Mouse (Mus musculus) intestine, embryonic 16.5 days (tissue): ENCODE measurements around the gene Pycard. TPM values are rescaled to one million over a fixed set of nuclear protein-coding genes. Genes with fewer than 3 reads are reported as not detected.

Experiments
- ATAC-seq: fragments of 200-750 bp; cut with Nextera tagmentation; 2 replicates; pipeline ENCODE4 v1.8.0; 2017; ENCODE audit warnings: moderate TSS enrichment, moderate library complexity
- H3K27ac ChIP-seq: fragments of 300-500 bp; sonication (generic); 2 replicates; pipeline ENCODE4 v1.5.1; 2014; ENCODE audit warnings: mild to moderate bottlenecking, low read length
- H3K27me3 ChIP-seq: fragments of 300-500 bp; sonication (generic); replicated peaks from 2 replicates; pipeline ENCODE4 v1.6.1; 2014; ENCODE audit warnings: low read length, control low read depth, mixed read lengths; ENCODE audit not compliant: control insufficient read depth, insufficient read depth
- H3K36me3 ChIP-seq: fragments of 300-500 bp; sonication (generic); 2 replicates; pipeline ENCODE4 v1.6.1; 2014; ENCODE audit warnings: low read length, control low read depth; ENCODE audit not compliant: control insufficient read depth, insufficient read depth
- H3K4me1 ChIP-seq: fragments of 300-500 bp; sonication (generic); 2 replicates; pipeline ENCODE4 v1.6.1; 2014; ENCODE audit warnings: low read length, control low read depth, mixed read lengths; ENCODE audit not compliant: control insufficient read depth, insufficient read depth
- H3K4me2 ChIP-seq: fragments of 300-500 bp; sonication (generic); 2 replicates; pipeline ENCODE4 v1.6.1; 2014; ENCODE audit warnings: low read depth, low read length, control low read depth
- H3K4me3 ChIP-seq: fragments of 300-500 bp; sonication (generic); 2 replicates; pipeline ENCODE4 v1.5.1; 2014; ENCODE audit warnings: mild to moderate bottlenecking, low read length
- H3K9ac ChIP-seq: fragments of 300-500 bp; sonication (generic); 2 replicates; pipeline ENCODE4 v1.6.1; 2014; ENCODE audit warnings: low read depth, low read length
- H3K9me3 ChIP-seq: fragments of 300-500 bp; sonication (generic); 2 replicates; pipeline ENCODE4 v1.6.1; 2016; ENCODE audit warnings: low read length, control low read depth; ENCODE audit not compliant: control insufficient read depth
- WGBS: fragments of 180-500 bp; shearing (Covaris S2); extraction: QIAGEN DNeasy Blood & Tissue Kit; methylation state at CpG from one replicate; pipeline ENCODE4 v1.1.7; 2014; 5-methylcytosine and 5-hydroxymethylcytosine counted together
- polyA plus RNA-seq: library from polyadenylated mRNA; unstranded; fragments of >200 nt; fragmentation: Nextera tagmentation; extraction: Ambion mirVana; gene quantifications from 2 replicates; pipeline ENCODE4 v1.2.1, GENCODE M21; 2015

Pycard gene
- polyA plus RNA-seq, 1 experiment from 2014 or later, result 626 TPM

- H3K36me3 ChIP-seq, result no peaks in the 10 kb centered on the region
- H3K27ac ChIP-seq, result peak overlapping the region; percentile 95; the same call in 1 of the 2 replicates
- H3K9me3 ChIP-seq, result no peaks in the 10 kb centered on the region
- no peak overlapping the region for H3K4me3 ChIP-seq
- WGBS, result 73% methylated on average over 7 of the region's 7 CpGs
- H3K4me2 ChIP-seq, result no peak overlapping the region
- no peaks in the 10 kb centered on the region for H3K27me3 ChIP-seq
- ATAC-seq, result no peak
- H3K4me1 ChIP-seq, result peaks cover 23% of the 10 kb centered on the region
- 0 out of 2 replicates have a peak overlapping the region, but pooled peaks have one; percentile 71 for H3K9ac ChIP-seq
Measured at GRCm38 (mm10) chr7:128006193-128006592, 12.5 kb upstream of the Pycard start.

DNA sequence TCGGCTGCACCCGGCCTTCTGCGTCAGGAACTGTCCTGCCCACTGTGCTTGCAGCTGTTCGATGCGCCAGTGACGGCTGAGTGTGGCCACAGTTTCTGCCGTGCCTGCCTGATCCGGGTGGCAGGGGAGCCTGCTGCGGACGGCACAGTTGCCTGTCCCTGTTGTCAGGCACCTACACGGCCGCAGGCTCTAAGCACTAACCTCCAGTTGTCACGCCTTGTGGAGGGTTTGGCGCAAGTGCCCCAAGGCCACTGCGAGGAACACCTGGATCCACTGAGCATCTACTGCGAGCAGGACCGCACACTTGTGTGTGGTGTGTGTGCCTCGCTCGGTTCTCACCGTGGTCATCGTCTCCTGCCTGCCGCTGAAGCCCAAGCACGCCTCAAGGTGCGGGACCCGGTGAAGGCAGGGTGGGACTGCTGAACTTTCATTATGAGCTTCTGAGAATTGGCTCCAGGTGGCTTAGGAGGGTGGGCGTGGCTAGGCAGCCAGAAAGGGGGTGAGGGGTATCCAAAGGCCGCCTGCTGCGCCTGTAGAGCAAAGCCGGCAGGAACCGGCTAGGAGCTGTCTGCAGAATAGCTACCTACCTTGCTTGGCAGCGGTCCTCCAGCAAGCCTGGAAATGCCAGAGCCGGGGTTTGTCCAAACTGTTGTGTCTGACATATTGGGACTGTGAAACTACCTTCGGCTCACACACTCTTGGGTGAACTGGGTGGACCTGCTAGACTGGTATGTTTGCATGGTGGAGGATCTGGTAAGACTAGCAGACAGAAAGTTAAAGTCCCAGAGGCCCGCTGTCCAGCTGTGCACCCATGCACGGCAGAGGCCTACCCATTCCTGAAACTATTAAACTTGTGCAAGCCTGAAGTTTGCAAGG is 11.1 kb upstream of the Pycard start:
- no peaks in the 10 kb centered on the region for H3K27me3 ChIP-seq
- H3K36me3 ChIP-seq, result no peaks in the 10 kb centered on the region
- H3K4me2 ChIP-seq, result peak overlapping the region; percentile 58
- peak overlapping the region; percentile 71 for H3K9ac ChIP-seq
- H3K4me1 ChIP-seq, result peaks cover 19% of the 10 kb centered on the region
- peak; percentile 82 for ATAC-seq
- peak overlapping the region; percentile 95 for H3K27ac ChIP-seq
- H3K9me3 ChIP-seq, result no peaks in the 10 kb centered on the region
- 22% methylated on average over 35 of the region's 35 CpGs for WGBS
- peak overlapping the region; percentile 42 for H3K4me3 ChIP-seq

GRCm38 (mm10) chr7:128004150-128004486 is 10.5 kb upstream of the Pycard start:
- Histone ChIP-seq H3K9me3 (no peaks in the 10 kb centered on the region), H3K36me3 (no peaks in the 10 kb centered on the region), H3K4me2 (peak overlapping the region; percentile 58), H3K4me3 (peak overlapping the region; percentile 42), H3K27me3 (no peaks in the 10 kb centered on the region), H3K4me1 (peaks cover 18% of the 10 kb centered on the region), H3K27ac (peak overlapping the region; percentile 95), H3K9ac (peak overlapping the region; percentile 71)
- WGBS, result 39% methylated on average over 5 of the region's 5 CpGs
- no peak for ATAC-seq

GRCm38 (mm10) chr7:128003688-128004087 is 10.0 kb upstream of the Pycard start, which contains the start of gene Trim72:
TSS of gene Trim72 (plus strand) at chr7:128003949.
- Histone ChIP-seq H3K9me3 (no peaks in the 10 kb centered on the region), H3K27me3 (no peaks in the 10 kb centered on the region), H3K4me3 (peak within 1 kb of the TSS; percentile 42), H3K27ac (peak within 1 kb of the TSS; percentile 95), H3K9ac (peak within 1 kb of the TSS; percentile 71), H3K4me2 (peak within 1 kb of the TSS; percentile 58), H3K4me1 (peaks cover 18% of the 10 kb centered on the region), H3K36me3 (no peaks in the 10 kb centered on the region)
- WGBS, result 81% methylated on average over 2 of the region's 2 CpGs
- ATAC-seq, result no peak; the same call in 1 of the 2 replicates

DNA sequence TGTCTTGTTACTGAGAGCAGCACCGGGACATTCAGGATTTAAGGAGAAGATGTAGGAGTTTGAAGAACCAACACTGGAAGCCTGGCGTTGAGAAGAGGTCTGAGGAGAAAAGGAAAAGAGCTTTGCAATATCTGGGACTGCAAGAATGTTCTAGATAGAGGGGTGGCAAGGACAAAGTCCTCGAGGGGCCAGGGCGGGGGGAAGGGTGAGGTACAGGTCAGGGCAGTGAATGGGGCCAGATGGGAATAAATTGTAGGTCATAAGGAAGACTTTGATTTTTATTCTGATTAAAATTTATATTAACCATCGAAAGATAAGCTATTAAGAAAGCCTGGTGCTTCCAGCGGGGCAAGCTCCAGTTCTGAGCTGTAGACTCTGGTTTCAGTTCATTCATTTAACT is 9.4 kb upstream of the Pycard start:
- no peaks in the 10 kb centered on the region for H3K9me3 ChIP-seq
- peak overlapping the region; percentile 71; the same call in 1 of the 2 replicates for H3K9ac ChIP-seq
- H3K4me3 ChIP-seq, result no peak overlapping the region
- WGBS, result 75% methylated on average over 6 of the region's 6 CpGs
- 0 out of 2 replicates have a peak overlapping the region, but pooled peaks have one; percentile 58 for H3K4me2 ChIP-seq
- H3K36me3 ChIP-seq, result no peaks in the 10 kb centered on the region
- peaks cover 18% of the 10 kb centered on the region for H3K4me1 ChIP-seq
- H3K27me3 ChIP-seq, result no peaks in the 10 kb centered on the region
- ATAC-seq, result peak; percentile 50; the same call in 1 of the 2 replicates
- H3K27ac ChIP-seq, result peak overlapping the region; percentile 95

GRCm38 (mm10) chr7:128000068-128000950 is 6.6 kb upstream of the Pycard start:
- no peak for ATAC-seq
- H3K27me3 ChIP-seq, result no peaks in the 10 kb centered on the region
- WGBS, result 77% methylated on average over 1 of the region's 1 CpGs
- no peak overlapping the region for H3K9ac ChIP-seq
- no peak overlapping the region for H3K4me2 ChIP-seq
- no peak overlapping the region for H3K4me3 ChIP-seq
- peaks cover 15% of the 10 kb centered on the region for H3K4me1 ChIP-seq
- H3K27ac ChIP-seq, result no peak overlapping the region
- H3K9me3 ChIP-seq, result no peaks in the 10 kb centered on the region
- H3K36me3 ChIP-seq, result no peaks in the 10 kb centered on the region

DNA sequence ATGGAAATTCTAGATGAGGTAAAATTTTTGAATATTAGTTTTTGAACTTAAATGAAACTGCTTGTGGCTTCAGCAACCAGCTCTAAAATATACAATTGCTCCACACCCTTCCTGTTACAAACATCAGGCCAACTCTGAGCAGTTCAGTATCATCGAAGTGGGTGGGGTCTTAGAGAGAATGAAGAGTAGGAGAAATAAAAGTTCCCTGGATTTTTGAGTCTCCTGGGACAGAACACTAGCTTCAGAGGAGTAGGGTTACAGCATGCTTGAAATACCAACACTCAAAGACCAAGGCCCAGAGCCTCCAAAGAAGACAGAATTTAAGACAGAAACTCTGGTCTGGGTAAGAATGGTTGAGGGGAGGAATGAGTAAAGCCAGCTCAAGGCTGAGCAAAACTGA is 5.8 kb upstream of the Pycard start:
- Histone ChIP-seq H3K36me3 (no peaks in the 10 kb centered on the region), H3K9ac (no peak overlapping the region), H3K27ac (no peak overlapping the region), H3K27me3 (no peaks in the 10 kb centered on the region), H3K9me3 (no peaks in the 10 kb centered on the region), H3K4me2 (no peak overlapping the region), H3K4me3 (no peak overlapping the region), H3K4me1 (peaks cover 14% of the 10 kb centered on the region)
- 44% methylated on average over 1 of the region's 1 CpGs for WGBS
- ATAC-seq, result no peak

DNA sequence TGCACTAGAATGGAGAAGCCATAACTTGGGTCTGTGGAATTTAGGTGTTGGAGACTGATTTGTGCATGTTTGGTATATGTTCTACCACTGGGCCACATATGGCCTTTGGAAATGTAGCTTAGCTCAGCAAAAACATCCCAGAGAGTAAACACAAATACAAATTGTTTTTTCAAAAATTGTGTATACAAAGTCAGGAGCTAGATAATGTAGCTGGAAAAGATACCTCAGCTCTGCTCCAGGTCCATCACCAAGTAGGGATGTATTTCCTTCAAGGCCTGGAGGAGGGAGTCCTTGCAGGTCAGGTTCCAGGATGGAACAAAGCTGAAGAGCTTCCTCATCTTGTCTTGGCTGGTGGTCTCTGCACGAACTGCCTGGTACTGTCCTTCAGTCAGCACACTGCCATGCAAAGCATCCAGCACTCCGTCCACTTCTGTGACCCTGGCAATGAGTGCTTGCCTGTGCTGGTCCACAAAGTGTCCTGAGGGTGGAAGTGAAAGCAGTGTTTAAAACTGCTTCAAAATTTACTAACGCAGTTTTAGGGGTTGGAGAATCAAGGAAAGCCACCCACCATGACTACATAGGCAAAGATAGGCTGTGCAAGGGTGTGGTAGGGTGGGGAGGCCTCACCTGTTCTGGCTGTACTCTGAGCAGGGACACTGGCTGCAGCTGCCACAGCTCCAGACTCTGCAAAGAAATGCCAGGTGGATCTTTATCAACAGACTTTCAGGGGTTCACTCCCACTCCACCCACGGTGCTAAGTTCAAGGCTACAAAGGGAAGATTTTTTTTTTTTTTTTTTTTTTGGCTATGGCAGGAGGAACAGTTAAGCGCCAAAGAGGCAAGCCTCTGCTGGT is 953 bp downstream of the Pycard start:
- Histone ChIP-seq H3K27ac (peak overlapping the region; percentile 94), H3K4me1 (peaks cover 7% of the 10 kb centered on the region; the same call in 1 of the 2 replicates), H3K27me3 (no peaks in the 10 kb centered on the region), H3K9ac (peak overlapping the region; percentile 70), H3K36me3 (no peaks in the 10 kb centered on the region), H3K4me3 (peak overlapping the region; percentile 54), H3K9me3 (no peaks in the 10 kb centered on the region), H3K4me2 (peak overlapping the region; percentile 57)
- WGBS, result 27% methylated on average over 5 of the region's 5 CpGs
- ATAC-seq, result peak; percentile 79
